Mouse (Mus musculus) cerebellum, adult 2 months (tissue): Measurements from ENCODE around the gene Odaph. TPM values are rescaled to one million over a fixed set of nuclear protein-coding genes. Genes with fewer than 3 reads are reported as not detected.

ENCODE experiments used
- DNase-seq, 2 experiments: peaks; one replicate each; pipeline ENCODE4 v3.0.0; 2021
- H3K27ac ChIP-seq: fragments of 200-500 bp; 2 replicates; pipeline ENCODE4 v1.5.1; 2012; ENCODE audit warnings: low read length, control low read depth, inconsistent platforms; ENCODE audit not compliant: insufficient read depth
- H3K27me3 ChIP-seq: fragments of 200-500 bp; 2 replicates; pipeline ENCODE4 v1.6.1; 2012; ENCODE audit warnings: inconsistent platforms, mild to moderate bottlenecking, low read length, moderate library complexity; ENCODE audit not compliant: control insufficient read depth, insufficient read depth
- H3K4me1 ChIP-seq: fragments of 200-500 bp; 2 replicates; pipeline ENCODE4 v1.6.1; 2011; ENCODE audit warnings: low read length; ENCODE audit not compliant: control insufficient read depth, insufficient read depth
- H3K4me3 ChIP-seq: fragments of 200-500 bp; replicated peaks from 2 replicates; pipeline ENCODE3; 2011; ENCODE audit warnings: mild to moderate bottlenecking, low read depth, low read length, control low read depth; ENCODE audit not compliant: insufficient read depth
- CTCF ChIP-seq: fragments of 200-500 bp; IDR thresholded peaks from 2 replicates; pipeline ENCODE4 v1.5.1; 2011; ENCODE audit warnings: low read depth, mild to moderate bottlenecking, control low read depth, low read length, moderate library complexity, borderline replicate concordance; ENCODE audit not compliant: insufficient read depth
- POLR2A ChIP-seq: fragments of 200-500 bp; IDR thresholded peaks from 2 replicates; pipeline ENCODE4 v1.6.1; 2011; ENCODE audit warnings: low read length, control low read depth, borderline replicate concordance; ENCODE audit not compliant: insufficient read depth
- WGBS: fragments of 180-500 bp; shearing (Covaris S2); methylation state at CpG from one replicate; pipeline ENCODE4 v1.1.7; 2018; 5-methylcytosine and 5-hydroxymethylcytosine counted together
- polyA plus RNA-seq: library from polyadenylated mRNA; depleted of rRNA; stranded (reverse); fragments of >200 nt; gene quantifications from 2 replicates; pipeline ENCODE4 v1.2.3, GENCODE M21; 2012; rRNA removed

The Odaph gene
- polyA plus RNA-seq, 1 experiment: 0.20 TPM

GRCm38 (mm10) chr5:92042377-92043348, 55.4 kb downstream of the Odaph start:
- TF ChIP-seq CTCF (no peak), POLR2A (peak; percentile 65; the same call in 1 of the 2 replicates)
- peak; percentile 98 to 99 for DNase-seq
- Histone ChIP-seq H3K27ac (peak overlapping the region; percentile 74), H3K4me1 (peaks cover 5% of the 10 kb centered on the region), H3K4me3 (peak overlapping the region; percentile 94), H3K27me3 (no peaks in the 10 kb centered on the region)
- under 1% methylated on average over 68 of the region's 68 CpGs for WGBS

GRCm38 (mm10) chr5:92043783-92044182, 56.5 kb downstream of the Odaph start, which contains the start of gene Cdkl2:
Cdkl2 (minus strand) TSS chr5:92043883.
- 64% methylated on average over 4 of the region's 4 CpGs for WGBS
- Histone ChIP-seq H3K4me3 (peak within 1 kb of the TSS; percentile 94), H3K27me3 (no peaks in the 10 kb centered on the region), H3K4me1 (peaks cover 5% of the 10 kb centered on the region), H3K27ac (peak within 1 kb of the TSS; percentile 74)
- DNase-seq: no peak
- no peak for TF ChIP-seq POLR2A
- TF ChIP-seq CTCF: no peak

Other genes with a start within 250 kb of the Odaph start
- gene Rchy1, start 24.4 kb upstream of the Odaph start, polyA plus RNA-seq: 51.3 and 55.1 TPM in 2 replicates
- 9.1 and 11.1 TPM in 2 replicates for gene Cdkl2, start 56.4 kb downstream of the Odaph start, polyA plus RNA-seq
- gene G3bp2, start 96.2 kb downstream of the Odaph start, polyA plus RNA-seq: 123 and 125 TPM in 2 replicates
- 55.2 and 59.3 TPM in 2 replicates for gene Uso1, start 150.5 kb downstream of the Odaph start, polyA plus RNA-seq
- gene U90926, start 227.9 kb downstream of the Odaph start, polyA plus RNA-seq: not detected in 2 replicates